Mouse (Mus musculus) gastrocnemius, postnatal 25 days (tissue): ENCODE measurements around the gene Hid1. TPM values are rescaled to one million over a fixed set of nuclear protein-coding genes. Genes with fewer than 3 reads are reported as not detected.

Experiments
- DNase-seq: peaks from one replicate; pipeline ENCODE4 v3.0.0; 2022
- total RNA-seq, 2 experiments: library from RNA; stranded (reverse); gene quantifications; 1 replicate in 1 of 2; 2 replicates in 1 of 2; pipeline ENCODE4 v1.2.3; 2021

The Hid1 gene
- total RNA-seq, 2 experiments from 2014 or later, result 1.4 to 2.8 TPM

DNA sequence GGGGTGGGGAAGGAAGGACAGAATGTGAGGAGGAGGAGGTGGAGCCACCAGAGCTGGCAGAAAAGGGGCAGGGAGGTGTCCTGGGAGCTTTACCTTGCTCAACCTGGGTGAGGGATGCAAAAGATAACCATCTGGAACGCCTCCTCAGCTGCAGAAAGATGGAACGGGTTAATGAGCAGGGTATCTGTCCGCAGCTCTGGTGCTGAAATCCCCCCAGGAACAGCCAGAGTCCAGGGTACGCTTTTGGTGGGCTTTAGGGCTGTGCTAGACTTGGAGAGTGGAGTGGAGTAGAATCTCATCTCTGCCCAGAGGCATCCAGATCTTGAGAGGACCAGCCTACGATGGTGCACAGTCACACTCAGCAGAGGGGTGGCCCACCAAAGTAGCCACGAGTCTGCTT lies 31.4 kb downstream of the Hid1 start:
- no peak for DNase-seq

DNA sequence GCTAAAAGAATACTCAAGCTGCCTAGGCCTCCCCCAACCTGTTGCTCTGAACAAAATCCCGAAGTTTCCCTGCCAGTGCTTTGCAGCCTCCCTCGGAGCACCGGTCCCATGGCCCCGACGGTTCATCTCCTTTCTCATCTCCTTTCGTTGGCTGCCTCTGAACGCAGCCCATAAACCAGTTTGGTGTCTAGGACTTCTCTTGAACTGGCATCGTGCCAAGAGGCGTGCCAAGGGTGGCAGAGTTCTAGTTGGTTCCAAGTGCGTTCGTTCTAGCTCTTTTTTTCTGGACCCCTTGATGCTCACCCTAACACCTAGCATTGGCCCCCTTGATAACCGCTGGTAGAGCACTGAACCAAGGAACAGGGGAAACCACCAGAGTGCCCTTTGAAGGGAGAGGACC lies 32.3 kb downstream of the Hid1 start:
- no peak for DNase-seq

DNA sequence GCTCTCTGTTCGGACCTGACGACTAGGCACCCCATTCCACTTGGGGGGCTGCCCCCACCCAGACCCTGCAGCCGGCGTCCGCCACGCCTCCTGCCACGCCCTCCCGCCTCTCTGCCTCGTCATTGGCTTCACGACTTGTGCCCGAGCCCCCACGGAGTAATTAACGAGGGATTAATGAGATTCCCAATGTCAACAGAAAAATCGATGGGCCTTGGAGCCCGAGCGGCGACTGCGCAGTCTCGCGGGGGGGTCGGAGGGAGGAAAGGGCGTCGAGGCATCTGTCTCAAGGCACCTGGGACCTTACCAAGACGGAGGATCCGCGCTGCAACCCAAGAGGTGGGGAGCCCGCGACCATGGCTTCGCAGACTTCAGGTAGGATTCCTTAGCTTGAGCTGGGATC lies 33.0 kb downstream of the Hid1 start, which contains the start of gene Otop3:
Gene Otop3 (plus strand): TSS at position 201 of the 400 bp plus-strand sequence.
- DNase-seq, result no peak

GRCm38 (mm10) chr11:115329339-115329738 lies 38.2 kb downstream of the Hid1 start:
- DNase-seq, result no peak

DNA sequence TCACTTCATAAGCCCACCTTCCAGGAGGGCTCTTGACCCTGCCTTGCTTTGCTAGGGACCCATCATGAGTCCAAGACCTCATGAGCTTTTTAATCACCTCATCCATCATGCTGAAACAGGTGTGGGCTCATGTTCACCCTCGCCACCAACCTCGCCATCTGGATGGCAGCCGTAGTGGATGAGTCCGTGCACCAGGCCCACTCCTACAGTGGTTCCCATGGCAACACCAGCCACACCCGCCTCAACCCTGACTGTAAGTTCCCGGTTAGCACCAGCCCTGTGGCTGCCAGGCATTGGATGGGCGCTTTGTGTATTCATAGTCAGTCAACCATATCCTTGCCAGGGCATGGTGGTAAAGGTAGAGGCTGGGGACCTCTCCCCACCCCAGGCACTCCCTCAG lies 40.8 kb downstream of the Hid1 start:
- DNase-seq, result no peak

- DNase-seq, result no peak
Observed at GRCm38 (mm10) chr11:115323354-115323753, 44.2 kb downstream of the Hid1 start.

DNA sequence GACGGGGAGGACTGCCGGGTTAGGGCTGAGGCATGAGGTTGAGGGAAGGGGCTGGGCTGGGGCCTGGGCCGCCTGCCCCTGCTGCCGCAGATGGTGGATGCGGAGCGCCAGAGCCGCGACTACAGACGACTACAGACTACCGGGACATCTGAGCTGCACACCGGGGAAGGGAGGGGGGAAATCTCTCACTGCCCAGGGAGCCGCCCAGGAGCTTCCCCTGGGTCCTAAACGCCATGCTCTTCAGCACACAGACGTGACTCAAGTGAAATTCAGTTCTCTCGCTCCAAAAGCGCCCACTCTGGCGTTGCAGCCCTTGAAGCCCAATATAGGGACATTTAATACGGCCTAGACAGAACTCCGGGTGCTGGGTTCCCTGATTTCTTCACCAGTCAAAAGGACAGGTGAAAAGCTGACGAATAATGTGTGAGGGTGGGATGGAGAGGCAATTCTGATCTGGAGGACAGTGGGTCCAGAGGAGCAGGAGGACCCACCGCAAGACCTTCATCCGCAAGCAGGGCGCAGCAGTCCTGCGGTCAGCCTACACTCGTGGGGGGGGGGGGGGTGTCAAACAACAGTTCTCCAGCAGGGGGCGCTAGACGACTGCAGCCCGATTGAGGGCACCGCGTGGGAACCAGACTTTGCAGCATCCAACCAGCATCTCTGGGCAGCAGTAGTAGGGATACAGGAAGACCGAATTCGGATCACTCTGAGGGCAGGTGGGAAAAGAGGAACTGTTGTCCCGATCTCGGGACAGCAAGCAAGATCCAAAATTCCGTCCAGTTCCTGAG lies 45.5 kb downstream of the Hid1 start, which contains the start of gene Ush1g:
Gene Ush1g (minus strand): TSS at position 136 of the 788 bp plus-strand sequence.
- DNase-seq, result no peak

DNA sequence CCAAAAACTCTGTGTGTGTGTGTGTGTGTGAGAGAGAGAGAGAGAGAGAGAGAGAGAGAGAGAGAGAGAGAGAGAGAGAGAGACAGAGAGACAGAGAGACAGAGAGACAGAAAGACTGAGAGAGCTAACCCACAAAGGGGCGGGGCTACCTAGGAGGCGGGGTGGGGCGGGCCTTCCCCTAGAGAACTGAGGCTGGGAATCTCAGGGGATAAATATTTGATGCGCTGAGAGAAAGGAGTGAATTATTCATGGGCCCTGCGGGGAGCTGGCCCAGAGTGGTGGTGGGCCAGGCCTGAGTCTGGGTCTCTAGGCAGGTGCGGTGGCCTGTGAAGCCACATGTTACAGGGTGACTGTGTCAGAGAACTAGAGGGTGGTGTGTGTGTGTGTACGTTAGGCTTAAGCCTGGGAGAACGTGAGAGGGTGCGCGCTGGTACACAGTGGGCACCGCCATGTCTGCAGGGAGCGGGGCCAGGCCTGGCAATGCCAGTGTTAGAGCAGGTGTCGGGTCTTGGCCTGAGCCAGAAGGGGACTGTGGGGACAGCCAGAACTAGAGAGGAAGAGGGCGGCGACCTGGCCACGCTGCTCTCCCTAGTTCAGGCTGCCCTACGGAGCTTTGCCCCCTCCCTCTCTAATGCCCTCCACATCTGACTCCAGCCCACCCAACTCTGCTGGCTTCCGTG lies 47.7 kb downstream of the Hid1 start:
- peak; percentile 59 for DNase-seq

DNA sequence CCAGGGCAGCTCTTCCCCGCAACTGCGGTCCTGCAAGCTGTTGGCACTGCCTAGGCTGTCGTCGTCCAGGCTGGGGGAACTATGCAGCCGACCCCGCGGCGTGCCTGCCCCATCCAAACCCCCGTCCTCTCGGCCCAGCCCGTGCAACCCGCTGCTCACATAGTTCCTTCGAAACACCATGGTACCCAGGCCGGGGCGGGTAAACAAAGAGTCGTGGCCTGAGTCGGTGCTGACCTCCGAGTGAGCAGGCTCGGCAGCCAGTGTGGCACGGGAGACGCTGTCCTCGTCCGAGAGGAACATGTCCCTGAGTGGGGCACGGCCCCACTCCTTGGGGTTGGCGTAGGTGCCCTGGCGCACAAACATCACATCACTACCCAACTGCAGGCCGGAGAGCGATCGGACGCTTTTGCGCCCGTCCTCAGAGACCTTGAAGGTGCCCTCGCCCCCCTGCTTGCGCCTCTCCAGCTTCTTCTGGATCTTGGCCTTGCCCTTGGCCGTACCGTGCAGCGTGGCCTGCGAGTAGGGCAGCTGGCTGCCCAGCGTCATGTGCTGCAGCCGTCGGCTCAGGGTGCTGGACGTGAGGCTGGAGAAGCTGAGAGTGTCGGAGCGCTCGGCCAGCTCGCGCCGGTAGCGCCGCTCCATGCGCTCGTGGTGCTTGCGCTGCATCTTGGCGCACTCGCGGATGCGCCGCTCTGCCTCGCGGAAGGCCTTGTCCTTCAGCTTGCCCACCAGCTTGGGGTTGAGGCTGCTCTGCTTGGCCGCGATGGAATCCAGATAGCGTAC lies 49.1 kb downstream of the Hid1 start:
- DNase-seq, result no peak

GRCm38 (mm10) chr11:115317204-115317603 lies 50.4 kb downstream of the Hid1 start:
- no peak for DNase-seq

GRCm38 (mm10) chr11:115314249-115314648 lies 53.3 kb downstream of the Hid1 start:
- no peak for DNase-seq

- DNase-seq, result no peak
Observed at GRCm38 (mm10) chr11:115308781-115309180, 58.8 kb downstream of the Hid1 start.

- no peak for DNase-seq
Observed at GRCm38 (mm10) chr11:115306863-115307262, 60.7 kb downstream of the Hid1 start, which contains the start of gene Otop2. Gene Otop2, plus strand, starts transcription at chr11:115307163.

- no peak for DNase-seq
Observed at GRCm38 (mm10) chr11:115303167-115303566, 64.4 kb downstream of the Hid1 start.

GRCm38 (mm10) chr11:115301351-115301750 lies 66.2 kb downstream of the Hid1 start:
- DNase-seq, result no peak

- no peak for DNase-seq
Observed at GRCm38 (mm10) chr11:115300745-115301144, 66.8 kb downstream of the Hid1 start.

DNA sequence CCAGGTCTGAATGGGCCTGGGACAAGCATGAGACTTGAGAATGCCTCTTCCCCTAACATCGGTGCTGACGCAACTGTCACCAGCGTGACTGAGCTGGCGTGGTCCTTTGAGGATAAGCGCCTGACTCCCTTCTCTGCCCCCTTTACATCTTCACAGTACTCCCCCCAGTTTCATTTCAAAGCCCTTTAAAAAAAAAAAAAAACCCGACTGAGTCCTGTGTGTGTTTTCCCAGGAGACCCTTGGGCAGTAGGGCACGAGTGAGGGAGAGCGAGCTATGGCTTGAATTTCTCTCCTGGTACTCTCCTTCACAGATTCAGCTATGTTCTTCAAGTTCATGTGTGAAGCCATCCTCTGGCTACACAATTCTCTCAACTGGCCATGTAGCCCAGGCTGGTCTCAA lies 69.4 kb downstream of the Hid1 start:
- DNase-seq, result no peak

Other genes starting within 250 kb of the Hid1 start
- gene Cd300lf, start 233.8 kb downstream of the Hid1 start, total RNA-seq, result not detected
- gene Slc9a3r1, start 204.4 kb downstream of the Hid1 start, total RNA-seq, result 1 to 10 TPM; 2.3 to 3.9 TPM
- 1 to 10 TPM; 4.1 to 5.8 TPM for gene Tmem104, start 180.3 kb downstream of the Hid1 start, total RNA-seq
- 10 to 100 TPM; 10.7 to 13.2 TPM for gene Nat9, start 179.9 kb downstream of the Hid1 start, total RNA-seq
- gene Grin2c, start 100.5 kb downstream of the Hid1 start, total RNA-seq, result under 1 TPM in 1 of 2 experiments, not detected in 1; 0.05 TPM
- 1 to 10 TPM; 3.6 to 3.8 TPM for gene Fdxr, start 90.7 kb downstream of the Hid1 start, total RNA-seq
- 1 to 10 TPM; 2.9 to 3.6 TPM for gene Fads6, start 70.1 kb downstream of the Hid1 start, total RNA-seq
- not detected for gene Otop2, start 60.6 kb downstream of the Hid1 start, total RNA-seq
- under 1 TPM; 0.56 to 0.97 TPM for gene Ush1g, start 45.7 kb downstream of the Hid1 start, total RNA-seq
- gene Otop3, start 33.0 kb downstream of the Hid1 start, total RNA-seq, result not detected
- 1 to 10 TPM; 3.1 to 4.0 TPM for gene Cdr2l, start 14.2 kb upstream of the Hid1 start, total RNA-seq
- gene Mrpl58, start 36.0 kb upstream of the Hid1 start, total RNA-seq, result 10 to 100 TPM; 86.6 to 96.1 TPM
- gene Atp5h, start 52.2 kb upstream of the Hid1 start, total RNA-seq, result 100 to 1,000 TPM; 909 to 922 TPM
- gene Kctd2, start 52.4 kb upstream of the Hid1 start, total RNA-seq, result 10 to 100 TPM; 13.4 to 14.4 TPM
- gene Trim80, start 72.8 kb upstream of the Hid1 start, total RNA-seq, result not detected
- gene Slc16a5, start 94.7 kb upstream of the Hid1 start, total RNA-seq, result not detected
- gene Armc7, start 107.9 kb upstream of the Hid1 start, total RNA-seq, result 1 to 10 TPM in 1 of 2 experiments, under 1 TPM in 1; 0.94 to 1.0 TPM
- 10 to 100 TPM in 1 of 2 experiments, 1 to 10 TPM in 1; 8.7 to 11.2 TPM for gene Nt5c, start 124.1 kb upstream of the Hid1 start, total RNA-seq
- gene Jpt1, start 146.6 kb upstream of the Hid1 start, total RNA-seq, result 10 to 100 TPM; 36.9 to 41.2 TPM
- 100 to 1,000 TPM; 119 to 122 TPM for gene Sumo2, start 168.5 kb upstream of the Hid1 start, total RNA-seq
- gene Nup85, start 196.7 kb upstream of the Hid1 start, total RNA-seq, result 10 to 100 TPM; 21.4 to 23.8 TPM
- gene Mrps7, start 236.2 kb upstream of the Hid1 start, total RNA-seq, result 10 to 100 TPM; 62.2 to 67.5 TPM
- gene Gga3, start 236.3 kb upstream of the Hid1 start, total RNA-seq, result 10 to 100 TPM; 10.8 to 12.5 TPM
- gene Mif4gd, start 245.2 kb upstream of the Hid1 start, total RNA-seq, result 10 to 100 TPM; 35.1 to 54.4 TPM